Mouse (Mus musculus) cerebellum, adult 2 months (tissue): Measurements from ENCODE around the gene Clpx. TPM values are rescaled to one million over a fixed set of nuclear protein-coding genes. Genes with fewer than 3 reads are reported as not detected.
"Not testable (repeated sequence)": the region's sequence is repeated elsewhere in the genome, so short reads cannot be mapped to it uniquely, and the experiment has no call there.

Source experiments
- DNase-seq, 2 experiments: peaks; one replicate each; pipeline ENCODE4 v3.0.0; 2021
- H3K27ac ChIP-seq: fragments of 200-500 bp; 2 replicates; pipeline ENCODE4 v1.5.1; 2012; ENCODE audit warnings: low read length, control low read depth, inconsistent platforms; ENCODE audit not compliant: insufficient read depth
- H3K27me3 ChIP-seq: fragments of 200-500 bp; 2 replicates; pipeline ENCODE4 v1.6.1; 2012; ENCODE audit warnings: inconsistent platforms, mild to moderate bottlenecking, low read length, moderate library complexity; ENCODE audit not compliant: control insufficient read depth, insufficient read depth
- H3K4me1 ChIP-seq: fragments of 200-500 bp; 2 replicates; pipeline ENCODE4 v1.6.1; 2011; ENCODE audit warnings: low read length; ENCODE audit not compliant: control insufficient read depth, insufficient read depth
- H3K4me3 ChIP-seq: fragments of 200-500 bp; replicated peaks from 2 replicates; pipeline ENCODE3; 2011; ENCODE audit warnings: mild to moderate bottlenecking, low read depth, low read length, control low read depth; ENCODE audit not compliant: insufficient read depth
- CTCF ChIP-seq: fragments of 200-500 bp; IDR thresholded peaks from 2 replicates; pipeline ENCODE4 v1.5.1; 2011; ENCODE audit warnings: low read depth, mild to moderate bottlenecking, control low read depth, low read length, moderate library complexity, borderline replicate concordance; ENCODE audit not compliant: insufficient read depth
- POLR2A ChIP-seq: fragments of 200-500 bp; IDR thresholded peaks from 2 replicates; pipeline ENCODE4 v1.6.1; 2011; ENCODE audit warnings: low read length, control low read depth, borderline replicate concordance; ENCODE audit not compliant: insufficient read depth
- WGBS: fragments of 180-500 bp; shearing (Covaris S2); methylation state at CpG from one replicate; pipeline ENCODE4 v1.1.7; 2018; 5-methylcytosine and 5-hydroxymethylcytosine counted together
- polyA plus RNA-seq: library from polyadenylated mRNA; depleted of rRNA; stranded (reverse); fragments of >200 nt; gene quantifications from 2 replicates; pipeline ENCODE4 v1.2.3, GENCODE M21; 2012

Gene Clpx
- polyA plus RNA-seq, 1 experiment, result 26.5 TPM

GRCm38 (mm10) chr9:65275810-65276530, 18.1 kb upstream of the Clpx start:
- WGBS, result 81% methylated on average over 4 of the region's 4 CpGs
- no peak for TF ChIP-seq POLR2A
- no peak for TF ChIP-seq CTCF
- peaks cover 9% of the 10 kb centered on the region for H3K4me1 ChIP-seq
- DNase-seq, result no peak
- H3K4me3 ChIP-seq, result no peak overlapping the region
- H3K27me3 ChIP-seq, result no peaks in the 10 kb centered on the region
- H3K27ac ChIP-seq, result no peak overlapping the region

GRCm38 (mm10) chr9:65281536-65282151, 12.4 kb upstream of the Clpx start:
- Histone ChIP-seq H3K4me1 (peaks cover 13% of the 10 kb centered on the region; the same call in 1 of the 2 replicates), H3K27me3 (no peaks in the 10 kb centered on the region), H3K27ac (peak overlapping the region; percentile 63), H3K4me3 (no peak overlapping the region)
- DNase-seq, result peak; percentile 46 to 67
- no peak for TF ChIP-seq POLR2A
- peak; percentile 23; the same call in 1 of the 2 replicates for TF ChIP-seq CTCF
- 45% methylated on average over 5 of the region's 5 CpGs for WGBS

GRCm38 (mm10) chr9:65283301-65283700, 10.8 kb upstream of the Clpx start:
- whole genome bisulfite sequencing, result 12% methylated on average over 3 of the region's 3 CpGs
- DNase-seq, result peak in 1 of 2 experiments; percentile 41
- TF ChIP-seq CTCF, result peak; percentile 52; the same call in 1 of the 2 replicates
- no peak for TF ChIP-seq POLR2A

GRCm38 (mm10) chr9:65288252-65288651, 5.8 kb upstream of the Clpx start:
- not testable (repeated sequence) for DNase-seq, H3K4me1 ChIP-seq
- 70% methylated on average over 5 of the region's 5 CpGs for WGBS

More at GRCm38 (mm10) chr9:65283301-65283700, 10.8 kb upstream of the Clpx start:
- H3K4me3 ChIP-seq, result no peak overlapping the region
- no peaks in the 10 kb centered on the region for H3K27me3 ChIP-seq
- peaks cover 13% of the 10 kb centered on the region; the same call in 1 of the 2 replicates for H3K4me1 ChIP-seq
- H3K27ac ChIP-seq, result no peak overlapping the region

GRCm38 (mm10) chr9:65289988-65290387, 4.1 kb upstream of the Clpx start:
- 90% methylated on average over 4 of the region's 4 CpGs for WGBS
- no peak for DNase-seq

More at GRCm38 (mm10) chr9:65288252-65288651, 5.8 kb upstream of the Clpx start:
- not testable (repeated sequence) for H3K4me3 ChIP-seq, H3K27ac ChIP-seq, H3K27me3 ChIP-seq

GRCm38 (mm10) chr9:65292421-65292820, 1.6 kb upstream of the Clpx start:
- WGBS, result 88% methylated on average over 3 of the region's 3 CpGs
- DNase-seq, result no peak
- Histone ChIP-seq H3K27ac (no peak overlapping the region), H3K4me3 (no peak overlapping the region), H3K4me1 (no peaks in the 10 kb centered on the region), H3K27me3 (no peaks in the 10 kb centered on the region)
- no peak for TF ChIP-seq CTCF
- TF ChIP-seq POLR2A, result no peak

More at GRCm38 (mm10) chr9:65289988-65290387, 4.1 kb upstream of the Clpx start:
- Histone ChIP-seq H3K27me3 (no peaks in the 10 kb centered on the region), H3K4me3 (no peak overlapping the region), H3K27ac (no peak overlapping the region), H3K4me1 (no peaks in the 10 kb centered on the region)
- TF ChIP-seq POLR2A (no peak), CTCF (no peak)

- no peaks in the 10 kb centered on the region for H3K4me1 ChIP-seq
- H3K4me3 ChIP-seq, result no peak overlapping the region
- WGBS, result 27% methylated on average over 5 of the region's 5 CpGs
- H3K27ac ChIP-seq, result no peak overlapping the region
- no peak for DNase-seq
- TF ChIP-seq POLR2A (no peak), CTCF (no peak)
- H3K27me3 ChIP-seq, result no peaks in the 10 kb centered on the region
Observed at GRCm38 (mm10) chr9:65293119-65293518, 941 bp upstream of the Clpx start.

GRCm38 (mm10) chr9:65293580-65293972, 484 bp upstream of the Clpx start:
- no peak overlapping the region for H3K27ac ChIP-seq
- no peaks in the 10 kb centered on the region for H3K4me1 ChIP-seq
- DNase-seq, result peak in 1 of 2 experiments; percentile 28
- no peaks in the 10 kb centered on the region for H3K27me3 ChIP-seq
- H3K4me3 ChIP-seq, result peak overlapping the region; percentile 89
- no peak for TF ChIP-seq CTCF
- no peak for TF ChIP-seq POLR2A
- under 1% methylated on average over 9 of the region's 9 CpGs for WGBS
